Mouse (Mus musculus) heart, postnatal 0 days (tissue): ENCODE data around the gene 1810024B03Rik. TPM values are rescaled to one million over a fixed set of nuclear protein-coding genes. Genes with fewer than 3 reads are reported as not detected.
"Not testable (repeated sequence)": the region's sequence is repeated elsewhere in the genome, so short reads cannot be mapped to it uniquely, and the experiment has no call there.

Experiments
- ATAC-seq: fragments of 200-750 bp; cut with Nextera tagmentation; 2 replicates; pipeline ENCODE4 v1.8.0; 2017; ENCODE audit warnings: low read depth, moderate number of reproducible peaks, moderate library complexity; ENCODE audit not compliant: insufficient read depth
- DNase-seq: peaks from one replicate; pipeline ENCODE4 v3.0.0-alpha.2; 2016; ENCODE audit warnings: low spot score
- H3K27ac ChIP-seq: fragments of 300-500 bp; sonication (generic); 2 replicates; pipeline ENCODE4 v1.5.1; 2014; ENCODE audit warnings: low read depth, mild to moderate bottlenecking
- H3K27me3 ChIP-seq: fragments of 300-500 bp; sonication (generic); 2 replicates; pipeline ENCODE4 v1.6.1; 2014; ENCODE audit warnings: low read length, mixed read lengths; ENCODE audit not compliant: control insufficient read depth, insufficient read depth
- H3K36me3 ChIP-seq: fragments of 300-500 bp; sonication (generic); replicated peaks from 2 replicates; pipeline ENCODE4 v1.6.1; 2014; ENCODE audit warnings: low read length, mixed read lengths; ENCODE audit not compliant: control insufficient read depth, insufficient read depth
- H3K4me1 ChIP-seq: fragments of 300-500 bp; sonication (generic); 2 replicates; pipeline ENCODE4 v1.6.1; 2014; ENCODE audit warnings: antibody characterized with exemption; ENCODE audit not compliant: control insufficient read depth, insufficient read depth
- H3K4me2 ChIP-seq: fragments of 300-500 bp; sonication (generic); 2 replicates; pipeline ENCODE4 v1.6.1; 2014; ENCODE audit warnings: low read depth, mild to moderate bottlenecking, low read length, moderate library complexity
- H3K4me3 ChIP-seq: fragments of 300-500 bp; sonication (generic); 2 replicates; pipeline ENCODE4 v1.5.1; 2014; ENCODE audit warnings: low read depth, low read length
- H3K9ac ChIP-seq: fragments of 300-500 bp; sonication (generic); replicated peaks from 2 replicates; pipeline ENCODE4 v1.6.1; 2014; ENCODE audit warnings: low read depth, low read length, mixed read lengths
- H3K9me3 ChIP-seq: fragments of 300-500 bp; sonication (generic); replicated peaks from 2 replicates; pipeline ENCODE4 v1.6.1; 2016; ENCODE audit warnings: low read length; ENCODE audit not compliant: control insufficient read depth
- CTCF ChIP-seq: IDR thresholded peaks from 2 replicates; pipeline ENCODE4 v1.5.1; 2016; ENCODE audit warnings: antibody characterized with exemption, control low read depth, low read depth
- EP300 ChIP-seq: IDR thresholded peaks from 2 replicates; pipeline ENCODE4 v1.6.1; 2016; ENCODE audit warnings: antibody characterized with exemption, low read depth
- WGBS: fragments of 180-500 bp; shearing (Covaris S2); extraction: QIAGEN DNeasy Blood & Tissue Kit; methylation state at CpG from one replicate; pipeline ENCODE4 v1.1.7; 2014; 5-methylcytosine and 5-hydroxymethylcytosine counted together
- polyA plus RNA-seq: library from polyadenylated mRNA; unstranded; fragments of >200 nt; fragmentation: Nextera tagmentation; extraction: Ambion mirVana; gene quantifications from 2 replicates; pipeline ENCODE4 v1.2.1, GENCODE M21; 2015
- total RNA-seq: library from RNA; depleted of rRNA; stranded (reverse); fragments of >200 nt; gene quantifications from 2 replicates; pipeline ENCODE4 v1.2.3, GENCODE M21; 2014; ENCODE audit warnings: low replicate concordance

1810024B03Rik gene
- total and polyA plus RNA-seq, 2 experiments from 2014 or later = 0.27 to 1.9 TPM

DNA sequence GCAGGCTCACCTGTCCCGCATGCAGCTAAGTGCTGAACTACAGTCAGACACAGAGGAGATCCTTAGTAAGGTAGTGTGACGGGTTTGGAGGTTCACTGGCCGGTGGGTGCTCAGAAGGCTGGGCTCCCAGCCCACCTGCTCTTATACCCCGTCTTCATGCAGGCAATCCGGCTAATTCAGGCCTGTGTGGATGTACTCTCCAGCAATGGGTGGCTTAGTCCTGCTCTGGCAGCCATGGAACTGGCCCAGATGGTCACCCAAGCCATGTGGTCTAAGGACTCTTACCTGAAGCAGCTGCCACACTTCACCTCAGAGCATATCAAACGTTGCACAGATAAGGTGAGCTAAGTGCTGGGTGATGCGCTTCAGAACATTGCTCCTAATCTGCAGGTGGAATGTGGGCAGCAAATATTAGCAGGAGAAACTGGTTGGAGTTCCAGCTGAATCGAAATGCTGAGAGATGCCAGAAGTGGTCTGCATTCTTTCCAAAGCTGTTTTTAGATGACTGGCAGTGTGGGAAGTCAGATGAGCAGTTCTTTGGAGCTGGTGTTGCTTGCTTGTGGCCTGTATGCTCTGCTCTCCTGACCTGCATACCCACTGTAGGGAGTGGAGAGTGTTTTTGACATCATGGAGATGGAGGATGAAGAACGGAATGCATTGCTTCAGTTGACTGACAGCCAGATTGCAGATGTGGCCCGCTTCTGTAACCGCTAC, 30.0 kb upstream of the 1810024B03Rik start:
- H3K4me1 ChIP-seq = no peaks in the 10 kb centered on the region
- ATAC-seq (peak; percentile 82), DNase-seq (peak; percentile 51)
- 57% methylated on average over 11 of the region's 11 CpGs for WGBS
- H3K4me2 ChIP-seq = no peak overlapping the region
- no peak overlapping the region for H3K9ac ChIP-seq
- no peaks in the 10 kb centered on the region for H3K27me3 ChIP-seq
- peak overlapping the region; percentile 75 for H3K27ac ChIP-seq
- peaks cover 92% of the 10 kb centered on the region for H3K36me3 ChIP-seq
- no peaks in the 10 kb centered on the region for H3K9me3 ChIP-seq
- no peak overlapping the region for H3K4me3 ChIP-seq
- TF ChIP-seq CTCF (no peak), EP300 (no peak)

GRCm38 (mm10) chr2:127225261-127225660, 17.2 kb upstream of the 1810024B03Rik start:
- Histone ChIP-seq H3K27me3 (no peaks in the 10 kb centered on the region), H3K9me3 (no peaks in the 10 kb centered on the region), H3K27ac (no peak overlapping the region), H3K4me3 (no peak overlapping the region), H3K36me3 (peaks cover 97% of the 10 kb centered on the region), H3K4me1 (no peaks in the 10 kb centered on the region), H3K9ac (no peak overlapping the region), H3K4me2 (no peak overlapping the region)
- DNase-seq = no peak
- 98% methylated on average over 3 of the region's 3 CpGs for WGBS
- no peak for TF ChIP-seq EP300
- no peak for TF ChIP-seq CTCF
- ATAC-seq = no peak

DNA sequence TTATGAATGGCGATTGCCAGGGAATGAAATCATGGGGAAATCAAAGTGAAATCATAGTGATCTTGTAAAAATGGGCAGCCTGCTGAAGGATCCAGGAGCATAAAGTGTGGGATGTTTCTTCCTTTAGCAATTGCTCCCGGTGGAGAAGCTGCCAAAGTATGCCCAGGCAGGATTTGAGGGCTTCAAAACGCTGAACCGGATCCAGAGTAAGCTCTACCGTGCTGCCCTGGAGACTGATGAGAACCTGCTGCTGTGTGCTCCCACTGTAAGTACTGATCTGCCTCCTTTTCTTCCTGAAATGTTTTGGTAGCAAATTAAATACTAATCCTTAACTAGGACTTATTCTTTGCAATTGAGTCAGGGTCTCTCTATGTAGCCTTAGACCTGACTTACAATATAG, 9.7 kb upstream of the 1810024B03Rik start:
- Histone ChIP-seq H3K36me3 (peaks cover 96% of the 10 kb centered on the region), H3K4me1 (no peaks in the 10 kb centered on the region), H3K27ac (no peak overlapping the region), H3K9me3 (no peaks in the 10 kb centered on the region), H3K4me3 (no peak overlapping the region), H3K27me3 (no peaks in the 10 kb centered on the region), H3K9ac (no peak overlapping the region), H3K4me2 (no peak overlapping the region)
- DNase-seq = no peak
- WGBS = 95% methylated on average over 5 of the region's 5 CpGs
- ATAC-seq = no peak
- TF ChIP-seq CTCF = no peak

DNA sequence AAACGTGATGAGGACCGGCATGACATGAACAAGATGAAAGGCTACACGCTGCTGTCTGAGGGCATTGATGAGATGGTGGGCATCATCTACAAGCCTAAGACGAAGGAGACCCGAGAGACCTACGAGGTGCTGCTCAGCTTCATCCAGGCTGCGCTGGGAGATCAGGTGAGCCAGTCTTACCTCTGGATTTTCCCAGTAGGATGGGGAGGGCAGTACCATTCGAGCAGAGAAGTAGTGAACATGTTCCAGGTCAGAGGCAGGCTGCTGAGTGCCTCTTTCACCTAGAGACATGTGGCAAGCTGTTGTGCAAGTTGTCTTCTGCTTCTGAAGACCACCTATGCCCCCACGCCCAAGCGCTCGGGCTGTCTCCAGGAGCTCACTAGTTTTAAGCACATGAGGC, 2.6 kb upstream of the 1810024B03Rik start:
- Histone ChIP-seq H3K4me2 (no peak overlapping the region), H3K9ac (no peak overlapping the region), H3K9me3 (no peaks in the 10 kb centered on the region), H3K4me3 (no peak overlapping the region), H3K27ac (no peak overlapping the region), H3K27me3 (no peaks in the 10 kb centered on the region), H3K36me3 (peaks cover 56% of the 10 kb centered on the region), H3K4me1 (peaks cover 6% of the 10 kb centered on the region; the same call in 1 of the 2 replicates)
- WGBS = 92% methylated on average over 11 of the region's 11 CpGs
- TF ChIP-seq EP300 (no peak), CTCF (no peak)
- DNase-seq = no peak
- ATAC-seq = no peak

- H3K36me3 ChIP-seq = peaks cover 35% of the 10 kb centered on the region
- DNase-seq (peak; percentile 8), ATAC-seq (peak; percentile 48)
- WGBS = under 1% methylated on average over 17 of the region's 17 CpGs
- H3K4me1 ChIP-seq = peaks cover 6% of the 10 kb centered on the region; the same call in 1 of the 2 replicates
- H3K4me3 ChIP-seq = peak overlapping the region; percentile 88
- no peak for TF ChIP-seq CTCF
- TF ChIP-seq EP300 = no peak
- no peaks in the 10 kb centered on the region for H3K9me3 ChIP-seq
- H3K9ac ChIP-seq = peak overlapping the region; percentile 84
- H3K27me3 ChIP-seq = no peaks in the 10 kb centered on the region
- H3K4me2 ChIP-seq = peak overlapping the region; percentile 77
- H3K27ac ChIP-seq = peak overlapping the region; percentile 71
Measured at GRCm38 (mm10) chr2:127208452-127208769, 331 bp upstream of the 1810024B03Rik start.

GRCm38 (mm10) chr2:127206916-127207315, 1.2 kb downstream of the 1810024B03Rik start:
- H3K9ac ChIP-seq = no peak overlapping the region
- no peak overlapping the region for H3K4me2 ChIP-seq
- ATAC-seq (no peak), DNase-seq (no peak)
- 84% methylated on average over 2 of the region's 2 CpGs for WGBS
- H3K4me1 ChIP-seq = peaks cover 6% of the 10 kb centered on the region; the same call in 1 of the 2 replicates
- no peaks in the 10 kb centered on the region for H3K27me3 ChIP-seq
- H3K27ac ChIP-seq = no peak overlapping the region
- no peak for TF ChIP-seq CTCF
- H3K4me3 ChIP-seq = no peak overlapping the region
- H3K9me3 ChIP-seq = no peaks in the 10 kb centered on the region
- H3K36me3 ChIP-seq = peaks cover 21% of the 10 kb centered on the region

DNA sequence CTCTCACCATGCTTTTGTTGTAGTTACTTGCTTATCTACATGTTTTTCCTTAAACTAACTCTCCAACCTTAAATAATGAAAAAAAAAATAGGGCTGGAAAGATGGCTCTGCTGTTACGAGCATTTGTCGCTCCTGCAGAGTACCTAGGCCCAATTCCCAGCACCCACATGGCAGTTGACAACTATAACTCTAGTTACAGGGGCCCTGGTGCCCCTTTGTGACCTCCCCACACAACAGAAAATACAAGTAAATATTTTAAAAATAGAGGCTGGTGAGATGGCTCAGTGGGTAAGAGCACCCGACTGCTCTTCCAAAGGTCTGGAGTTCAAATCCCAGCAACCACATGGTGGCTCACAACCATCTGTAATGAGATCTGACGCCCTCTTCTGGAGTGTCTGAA, 2.1 kb downstream of the 1810024B03Rik start:
- H3K9ac ChIP-seq, H3K9me3 ChIP-seq, H3K4me2 ChIP-seq, H3K4me1 ChIP-seq, H3K27ac ChIP-seq, H3K4me3 ChIP-seq, H3K27me3 ChIP-seq, ATAC-seq, DNase-seq: not testable (repeated sequence)
- peaks cover 11% of the 10 kb centered on the region for H3K36me3 ChIP-seq
- WGBS = 76% methylated on average over 4 of the region's 4 CpGs
